Mouse (Mus musculus) brain, embryonic 18.5 days (tissue): ENCODE data around the gene Epha6.

Experiments
- DNase-seq: peaks from one replicate; pipeline ENCODE4 v3.0.0-alpha.2; 2012; ENCODE audit warnings: low read depth, low spot score

The Epha6 gene

DNA sequence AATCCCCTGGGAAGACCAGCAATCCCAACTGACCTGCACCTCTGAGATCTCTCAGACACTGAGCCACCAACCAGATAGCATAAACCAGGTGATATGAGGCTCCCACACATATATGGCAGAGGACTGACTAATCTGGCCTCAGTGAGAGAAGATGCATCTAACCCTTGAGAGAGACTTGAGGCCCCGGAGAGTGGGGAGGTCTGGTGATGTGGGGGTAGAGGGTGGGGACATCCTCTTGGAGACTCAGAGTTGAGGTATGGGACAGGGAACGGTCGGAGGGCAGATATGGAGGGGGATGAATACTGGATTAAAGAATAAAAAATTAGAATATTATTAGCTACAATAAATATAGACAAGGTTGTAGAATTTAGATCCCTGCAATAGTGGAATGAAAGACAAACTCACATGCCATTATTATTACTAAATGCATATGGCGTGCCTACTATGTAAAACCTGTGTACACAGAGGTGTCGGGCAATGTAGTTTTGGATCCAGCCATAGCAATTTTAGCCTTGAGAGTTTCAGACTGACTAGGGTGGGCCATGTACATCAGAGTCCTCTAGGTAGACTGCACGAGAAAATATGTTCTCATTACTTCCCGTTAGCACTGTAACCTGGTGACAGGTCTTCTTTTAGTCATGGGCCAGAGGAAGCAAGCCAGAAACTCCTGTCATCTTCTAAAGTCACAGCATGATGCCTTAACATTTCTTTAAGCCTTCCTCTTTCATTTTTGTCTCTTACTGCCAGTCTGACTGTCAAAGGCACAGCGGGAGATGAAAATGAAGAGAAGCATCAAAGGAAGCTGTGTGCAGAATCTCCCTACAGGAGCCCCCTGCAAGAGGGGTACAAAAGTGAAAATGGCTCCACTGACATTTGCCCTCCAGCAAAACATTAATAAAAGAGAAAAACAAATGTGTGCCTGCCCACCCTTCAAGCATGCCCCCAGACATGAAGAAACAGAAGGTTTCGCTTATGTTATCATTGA is 338.7 kb downstream of the Epha6 start:
- DNase-seq: no peak

DNA sequence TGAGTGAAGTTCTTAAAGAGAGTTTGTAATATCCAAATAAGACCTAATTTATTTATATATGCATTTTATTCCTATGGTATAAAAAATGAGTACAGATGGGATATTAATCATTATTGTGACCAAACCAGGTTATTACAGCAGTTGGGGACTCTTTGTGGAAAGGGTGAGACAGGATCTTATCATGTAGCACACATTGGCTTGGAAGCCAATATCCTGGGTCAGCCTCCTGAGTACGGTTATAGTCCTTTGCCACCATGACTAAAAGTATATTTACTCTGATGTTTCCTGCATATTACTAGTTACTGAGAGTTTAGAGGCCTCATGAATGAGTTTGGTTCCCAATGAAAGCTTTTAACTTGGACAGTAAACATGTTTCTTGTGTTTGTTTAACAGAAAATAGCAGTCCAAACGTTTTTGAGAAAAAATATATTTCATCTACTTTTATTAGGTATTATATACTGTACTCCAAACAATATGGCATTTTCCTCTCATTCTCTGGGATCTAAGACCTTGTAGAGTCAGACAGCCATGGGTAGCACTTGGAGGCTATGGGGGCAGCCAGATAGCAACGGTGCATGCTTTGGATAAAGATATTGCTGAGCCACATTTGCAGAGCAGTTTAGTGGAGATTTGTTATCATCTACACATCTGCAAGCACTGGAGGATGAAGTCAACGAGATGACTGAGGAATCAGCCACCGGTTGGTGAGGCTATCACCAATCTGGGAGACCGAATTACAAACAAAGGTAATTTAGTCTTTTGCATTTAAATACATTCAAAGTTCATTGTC is 340.4 kb downstream of the Epha6 start:
- no peak for DNase-seq

DNA sequence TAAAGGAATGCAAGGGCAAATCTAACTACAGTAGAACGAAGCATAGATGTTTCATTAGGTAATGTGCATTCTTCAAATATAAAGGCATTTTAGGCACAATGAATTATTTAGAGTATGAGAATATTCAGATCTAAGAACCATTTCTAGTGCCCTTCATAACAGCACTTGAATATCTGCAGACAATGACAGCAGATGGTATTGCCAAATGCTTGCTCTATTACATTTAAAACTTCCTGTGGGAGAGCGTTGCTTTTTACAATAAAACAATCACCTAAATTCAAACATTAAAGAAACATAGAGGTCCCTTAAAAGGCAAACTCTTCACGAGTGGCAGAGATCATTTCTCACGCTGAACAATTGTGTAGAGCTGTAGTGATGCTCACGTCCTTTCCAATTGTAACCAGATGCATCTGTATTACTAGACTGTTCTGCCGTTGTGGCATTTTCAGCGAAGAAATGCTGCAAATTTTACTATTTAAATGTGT is 347.1 kb downstream of the Epha6 start:
- DNase-seq: no peak

DNA sequence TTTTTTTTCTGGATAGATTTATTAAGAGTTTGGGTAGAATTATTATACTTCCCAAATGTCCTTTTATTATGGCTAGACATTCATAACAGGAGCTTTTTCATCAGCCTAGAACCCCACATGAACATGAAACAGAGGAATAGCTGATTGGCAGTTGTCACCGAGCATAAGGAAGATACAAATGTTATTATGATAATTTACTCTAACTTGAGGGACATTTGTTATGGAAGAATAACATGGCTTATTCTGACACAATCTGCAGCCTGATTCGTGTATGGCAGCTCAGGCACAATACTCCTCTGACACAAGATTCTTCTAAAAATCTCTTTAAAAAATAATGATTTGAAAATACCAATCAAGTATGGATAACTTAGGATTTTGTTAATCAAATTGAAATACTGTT is 347.7 kb downstream of the Epha6 start:
- DNase-seq: no peak

DNA sequence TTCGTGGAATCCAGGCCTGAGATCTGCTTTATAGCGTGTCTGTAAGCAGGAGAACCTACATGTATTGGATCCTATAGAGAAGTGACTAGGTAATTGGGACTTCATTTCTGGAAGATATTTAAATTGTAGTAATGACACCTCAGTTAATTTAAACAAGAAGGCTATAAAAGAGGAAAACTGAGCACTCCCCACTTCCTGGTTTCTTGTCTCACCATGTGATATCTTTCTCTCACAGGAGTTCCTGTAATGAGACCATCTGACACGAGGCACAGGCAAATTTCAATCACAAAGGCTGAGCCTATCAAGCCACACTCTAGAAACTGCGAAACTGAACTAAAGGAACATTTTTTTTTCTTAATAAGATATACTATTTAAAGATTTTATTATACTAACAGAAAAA is 348.3 kb downstream of the Epha6 start:
- DNase-seq: no peak

DNA sequence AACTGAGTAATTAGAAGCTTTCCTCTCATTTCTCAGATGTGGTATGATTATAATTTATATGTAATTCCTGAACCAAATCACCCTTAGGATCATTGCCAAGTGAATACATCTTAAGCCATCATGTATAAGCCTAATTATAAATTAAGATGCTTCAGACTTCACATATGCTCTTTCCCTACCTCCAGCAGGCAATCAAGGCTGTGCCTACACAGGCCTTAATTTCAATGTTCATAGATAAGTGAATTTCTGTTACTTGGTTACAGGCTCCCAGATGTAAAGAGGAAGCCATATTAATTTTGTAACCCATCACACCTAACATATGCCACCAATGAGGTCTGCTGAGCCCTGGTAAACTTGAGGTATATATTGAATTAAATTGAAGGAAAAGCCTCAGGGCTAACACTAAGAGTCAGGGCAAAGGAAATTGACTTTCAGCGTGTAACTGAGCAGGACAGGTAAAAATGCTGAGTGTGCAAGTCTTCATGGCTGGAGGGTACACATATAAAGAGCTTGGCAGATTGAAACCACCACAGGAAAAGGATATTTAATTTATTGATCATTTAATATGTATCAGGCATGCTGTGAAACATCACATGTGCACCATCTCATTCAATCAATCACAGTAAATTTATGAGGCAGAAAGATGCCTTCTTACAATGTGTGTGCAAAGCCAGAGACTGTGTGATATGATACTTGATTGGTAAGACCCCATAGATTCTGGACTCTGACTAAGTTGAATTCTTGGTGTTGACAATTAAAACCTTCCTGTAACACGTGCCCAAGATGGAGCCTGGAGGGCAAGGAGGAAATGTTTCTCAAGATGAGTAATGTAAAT is 365.8 kb downstream of the Epha6 start:
- no peak for DNase-seq

DNA sequence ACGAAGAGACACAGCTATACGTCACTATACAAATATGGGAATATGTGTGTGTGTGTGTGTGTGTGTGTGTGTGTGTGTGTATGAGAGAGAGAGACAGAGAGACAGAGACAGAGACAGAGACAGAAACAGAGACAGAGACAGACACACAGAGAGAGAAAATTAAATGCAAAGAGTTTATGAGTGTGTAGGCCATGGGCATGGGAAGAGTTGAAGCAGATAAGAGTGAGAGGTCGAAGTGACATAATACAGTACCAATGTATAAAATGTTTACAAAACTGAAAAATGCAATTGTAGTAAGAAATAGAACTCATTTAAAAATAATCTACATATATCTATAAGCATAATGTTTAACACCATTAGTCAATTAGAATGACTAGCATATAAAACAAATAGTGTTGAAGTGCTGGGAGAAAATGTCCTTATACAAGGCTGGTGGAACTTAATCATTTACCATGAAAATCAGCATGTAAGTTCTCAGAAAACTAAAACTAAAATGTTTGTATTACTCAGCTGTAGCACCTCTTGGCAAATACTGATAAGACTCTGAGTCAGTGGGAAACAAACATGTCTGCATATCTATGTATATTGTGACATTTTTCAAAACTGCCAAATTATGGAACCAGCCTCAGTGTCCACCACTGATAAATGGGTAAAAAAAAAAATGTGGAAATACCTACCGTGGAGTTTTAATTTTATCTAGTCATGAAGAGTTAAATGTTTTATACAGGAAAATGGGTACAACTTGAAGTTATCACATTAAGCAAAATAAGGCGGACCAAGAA is 371.2 kb downstream of the Epha6 start:
- no peak for DNase-seq

DNA sequence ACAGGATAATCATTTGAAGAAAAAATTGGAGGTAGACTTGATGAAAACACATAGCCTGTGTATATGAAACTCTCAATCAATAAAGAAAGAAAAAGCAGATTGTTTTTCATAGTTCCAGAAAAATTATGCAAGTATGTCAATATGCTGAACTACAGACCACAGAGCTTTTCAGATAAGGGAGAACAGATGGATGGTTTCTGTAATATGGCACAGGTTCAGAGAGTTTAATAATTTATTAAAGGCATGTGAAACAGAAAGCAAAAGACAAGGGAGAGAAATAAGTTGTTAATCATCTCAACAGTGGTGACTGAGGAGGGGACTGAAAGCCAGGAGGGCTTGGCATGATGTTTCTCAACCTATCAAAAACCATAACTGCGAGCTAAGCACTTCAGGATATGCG is 372.3 kb downstream of the Epha6 start:
- no peak for DNase-seq

DNA sequence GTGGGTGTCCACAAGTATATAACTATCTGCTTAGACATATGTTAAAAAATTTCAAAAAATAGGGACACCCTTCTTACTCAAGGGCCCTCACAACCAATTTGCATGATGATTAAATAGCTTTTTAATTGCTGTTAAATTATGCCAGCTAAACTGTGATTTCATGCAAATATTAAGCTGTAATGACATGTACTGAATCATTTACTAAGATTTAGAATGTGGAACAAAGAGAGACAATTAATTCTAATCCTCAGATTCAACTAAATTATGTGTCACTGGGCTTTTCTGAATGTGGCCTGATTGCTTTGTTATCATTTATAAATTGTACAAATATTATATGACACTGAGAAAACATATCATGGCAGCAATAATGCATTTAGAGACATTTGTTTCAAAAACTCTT is 396.2 kb downstream of the Epha6 start:
- DNase-seq: no peak

DNA sequence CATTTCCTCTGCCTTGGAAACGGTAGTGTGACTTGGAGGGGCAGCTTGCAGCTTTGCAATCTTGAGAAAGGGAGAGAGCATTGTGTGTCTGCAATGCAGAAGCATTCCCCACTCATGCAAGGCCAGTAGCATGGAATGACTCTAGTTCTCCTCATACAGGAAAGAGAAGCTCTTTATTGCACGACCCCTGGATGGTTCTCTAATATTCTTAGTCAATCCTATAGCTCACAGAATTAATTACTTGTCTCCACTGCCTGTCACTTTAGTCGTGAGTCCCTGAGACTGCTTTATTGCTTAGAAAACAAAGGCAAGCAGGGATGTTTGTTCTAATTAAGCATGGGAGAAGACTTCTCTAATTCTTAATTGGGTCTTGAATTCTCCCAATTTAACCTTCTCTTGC is 429.8 kb downstream of the Epha6 start:
- DNase-seq: no peak

DNA sequence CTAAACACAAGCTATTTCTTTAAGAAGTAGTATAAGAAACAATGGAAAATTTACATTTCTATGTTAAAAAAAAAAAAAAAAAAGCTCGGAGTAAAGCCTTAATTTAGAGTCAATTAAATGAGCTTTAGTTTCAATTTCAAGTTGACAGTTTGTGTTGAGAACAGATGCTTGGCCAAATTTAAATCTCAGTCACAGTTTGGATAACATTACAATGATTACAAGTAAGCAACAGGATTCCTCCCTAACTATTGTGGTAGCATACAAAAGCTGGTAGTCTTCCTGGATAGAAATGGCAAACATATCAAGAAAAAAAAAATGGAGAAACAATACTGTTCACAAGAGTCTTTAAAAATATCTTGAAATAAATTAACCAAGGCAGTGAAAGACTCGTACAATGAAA is 452.9 kb downstream of the Epha6 start:
- peak; percentile 22 for DNase-seq

DNA sequence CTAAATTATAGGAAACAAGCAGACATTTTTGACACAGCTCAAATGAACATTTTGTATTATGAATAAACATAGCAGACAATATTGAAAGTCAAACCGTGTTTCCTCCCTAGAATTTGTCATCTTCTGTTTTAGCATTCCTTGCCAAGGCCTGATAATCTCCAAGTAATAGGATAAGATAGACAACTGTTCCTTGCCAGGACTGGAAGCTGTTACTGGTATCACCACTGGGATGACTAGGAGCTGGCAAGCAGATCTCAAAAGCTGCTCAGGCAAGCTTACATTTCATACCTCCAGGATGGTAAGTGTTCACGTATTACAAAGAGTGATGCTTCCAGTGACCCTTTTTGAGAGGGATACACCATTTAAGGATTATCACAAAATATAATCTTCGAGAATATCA is 461.0 kb downstream of the Epha6 start:
- DNase-seq: no peak

DNA sequence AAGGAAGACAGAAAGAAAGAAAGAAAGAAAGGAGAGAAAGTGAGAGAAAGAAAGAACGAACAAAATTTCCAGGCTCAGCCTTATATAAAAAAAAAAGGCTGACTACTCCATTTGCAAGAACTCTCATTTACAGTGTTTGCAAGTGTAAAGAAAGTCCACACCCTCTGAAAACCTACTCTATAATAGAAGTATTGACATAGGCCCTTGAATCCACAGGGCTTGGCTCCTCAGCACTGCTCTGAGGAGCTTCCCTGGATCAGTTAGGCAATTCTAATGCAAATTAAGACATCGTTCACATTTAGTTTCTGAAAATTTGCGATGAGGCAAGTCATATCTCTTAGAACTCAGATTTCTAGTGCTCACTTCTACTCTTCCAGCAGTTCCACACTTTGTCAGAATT is 483.9 kb downstream of the Epha6 start:
- DNase-seq: no peak

DNA sequence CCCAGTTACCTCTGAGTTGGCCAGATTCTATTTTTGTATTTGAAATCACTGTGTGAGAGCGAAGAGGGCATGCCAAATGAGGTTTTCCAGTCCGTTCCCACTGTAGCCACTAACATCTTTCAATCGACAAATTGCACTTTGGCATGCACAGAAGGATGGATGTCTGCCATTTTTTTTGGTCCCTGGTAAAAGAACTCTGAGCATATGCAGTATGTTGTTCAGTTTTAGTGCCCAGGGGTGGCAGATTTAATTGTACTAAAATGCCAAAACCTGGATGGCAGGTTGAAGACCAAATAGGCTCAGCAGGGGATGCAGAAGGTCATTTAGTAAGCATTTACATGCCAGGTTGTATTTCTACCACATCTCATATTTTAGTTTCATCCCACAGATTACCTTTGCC is 503.1 kb downstream of the Epha6 start:
- peak; percentile 26 for DNase-seq

DNA sequence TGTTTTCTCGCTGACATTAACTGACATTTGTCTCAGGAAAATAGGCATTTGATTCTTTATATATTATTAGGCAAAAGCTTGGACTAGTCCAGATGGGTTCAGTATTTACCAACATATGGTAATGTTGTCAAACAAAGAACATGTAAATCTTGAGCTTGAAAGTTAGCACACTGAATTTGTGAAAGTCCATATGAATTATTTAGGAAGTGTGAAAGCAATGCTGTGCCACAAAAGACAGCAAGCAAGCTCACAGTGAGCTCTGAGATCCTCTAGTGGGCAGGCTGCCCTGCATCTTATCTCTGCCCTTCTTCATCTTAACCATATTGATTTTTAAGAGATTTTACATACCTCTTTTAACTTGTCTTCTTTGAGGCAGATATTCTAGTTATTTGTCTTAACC is 510.0 kb downstream of the Epha6 start:
- DNase-seq: no peak

DNA sequence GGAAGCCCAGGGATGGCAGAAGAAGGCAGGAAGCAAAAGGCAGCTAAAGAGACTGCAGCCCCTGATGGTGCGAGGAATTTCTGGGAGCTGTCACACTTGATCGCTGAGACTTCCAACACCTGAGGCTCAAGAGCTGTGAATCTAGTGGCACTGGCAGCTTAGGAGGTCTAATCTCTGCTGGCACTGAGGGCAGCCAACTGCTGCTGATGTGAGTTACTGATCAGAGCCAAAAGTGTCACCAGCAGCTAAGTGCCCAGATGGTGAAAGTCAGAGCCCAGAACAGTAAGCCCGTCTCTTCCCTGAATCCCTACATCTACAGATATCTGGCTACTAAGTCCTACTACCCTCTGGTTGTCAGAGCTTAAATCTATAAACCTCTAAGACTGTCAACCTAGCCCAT is 518.4 kb downstream of the Epha6 start:
- no peak for DNase-seq

DNA sequence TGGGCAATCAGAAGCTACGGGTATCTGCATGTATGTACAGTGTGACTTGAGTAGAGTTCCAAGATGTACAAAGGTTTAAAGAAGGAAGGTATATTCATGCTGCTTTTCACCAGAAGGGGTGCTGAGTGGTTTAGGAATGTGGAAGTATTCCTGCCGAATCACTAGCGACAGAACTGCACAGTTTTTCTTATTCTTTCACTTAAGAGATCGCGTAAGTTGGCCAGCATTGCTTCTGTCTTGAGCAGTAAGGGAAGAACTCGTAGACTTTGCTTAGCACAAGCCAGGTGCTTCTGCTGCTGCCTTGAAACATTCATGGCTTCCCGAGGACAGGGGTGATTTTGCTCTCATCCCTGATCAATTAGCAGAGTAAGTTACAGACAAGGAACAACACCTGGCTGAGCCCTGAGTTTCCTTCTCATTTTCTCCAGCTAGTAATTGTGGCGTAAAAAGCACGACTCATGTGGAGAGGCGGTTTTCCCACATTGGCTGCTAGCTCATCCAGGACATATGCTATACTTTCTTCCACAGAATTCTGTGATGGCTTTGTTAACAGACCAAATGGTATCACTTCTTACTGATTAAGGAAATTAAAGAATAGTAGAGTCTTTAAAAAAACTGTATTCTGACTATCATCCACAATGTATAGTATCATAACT is 534.7 kb downstream of the Epha6 start:
- DNase-seq: no peak

DNA sequence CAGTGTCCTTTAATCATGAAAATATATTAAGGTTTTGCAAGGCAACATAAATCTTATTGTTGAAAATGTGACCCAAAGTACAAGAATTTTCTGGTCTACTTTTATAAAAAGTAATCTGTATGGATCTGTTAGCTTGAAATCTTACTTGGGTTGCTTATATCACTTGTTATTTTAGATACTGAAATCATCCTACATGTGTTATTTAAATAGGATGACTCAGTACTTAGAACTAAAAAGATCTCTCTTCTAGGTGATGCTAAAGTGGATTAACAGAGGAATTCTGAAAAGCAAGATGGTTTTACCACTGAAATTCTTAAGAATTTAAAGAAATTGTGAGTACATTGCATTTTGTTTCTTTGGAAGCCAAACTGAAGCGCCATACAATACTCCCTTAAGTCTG is 561.5 kb downstream of the Epha6 start:
- no peak for DNase-seq

DNA sequence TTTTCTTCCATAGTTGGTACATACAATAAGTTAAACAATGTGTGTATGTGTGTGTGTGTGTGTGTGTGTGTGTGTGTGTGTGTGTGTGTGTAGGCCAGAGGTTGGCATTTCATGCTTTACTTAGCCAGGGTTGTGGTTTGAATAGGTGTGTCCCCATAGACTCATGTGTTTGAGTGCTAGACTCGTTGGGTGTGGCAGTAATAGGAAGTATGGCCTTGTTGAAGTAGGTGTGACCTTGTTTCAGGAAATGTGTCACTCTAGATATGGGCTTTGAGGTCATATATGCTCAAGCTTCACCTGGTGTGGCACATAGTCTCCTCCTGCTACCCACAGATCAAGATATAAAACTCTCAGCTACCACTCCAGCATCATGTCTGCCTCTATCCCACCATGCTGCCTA is 577.0 kb downstream of the Epha6 start:
- DNase-seq: no peak

DNA sequence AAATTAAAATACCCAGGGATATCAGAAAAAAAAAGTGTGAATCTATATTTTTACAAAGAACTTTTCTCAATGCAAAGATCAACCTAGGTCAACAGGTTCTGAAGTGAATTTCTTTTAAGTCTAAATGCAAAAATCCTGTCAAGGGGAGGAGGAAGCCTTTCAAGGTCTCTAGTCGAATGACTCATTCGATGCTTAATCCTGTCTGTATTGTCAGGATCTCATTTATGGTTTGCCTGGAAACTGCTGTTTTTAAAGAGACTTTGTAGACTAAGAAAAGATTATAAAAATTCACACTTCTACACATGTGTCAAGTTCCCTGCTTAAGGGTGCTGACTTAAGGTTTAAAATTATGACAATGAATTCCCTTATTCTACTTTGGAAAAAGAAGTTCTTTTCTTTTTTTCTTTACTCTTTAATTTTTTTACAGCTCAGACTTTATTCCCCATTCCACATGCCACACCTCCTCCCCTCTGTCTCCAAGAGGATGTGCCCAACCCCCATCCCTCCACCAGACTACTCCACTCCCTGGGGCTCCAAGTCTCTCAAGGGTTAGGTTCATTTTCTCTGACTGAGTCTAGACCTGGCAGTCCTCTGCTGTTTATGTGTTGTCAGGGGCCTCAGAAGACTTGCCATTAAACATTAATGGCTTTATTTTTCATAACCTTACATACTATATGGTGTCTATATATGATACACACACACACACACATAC is 598.3 kb downstream of the Epha6 start:
- DNase-seq: no peak
